Mouse (Mus musculus) limb, embryonic 13.5 days (tissue): ENCODE results near the gene Thpo. TPM values are rescaled to one million over a fixed set of nuclear protein-coding genes. Genes with fewer than 3 reads are reported as not detected.

Source experiments
- ATAC-seq: fragments of 200-750 bp; cut with Nextera tagmentation; 2 replicates; pipeline ENCODE4 v1.8.0; 2017; ENCODE audit warnings: low read depth, moderate number of reproducible peaks, moderate TSS enrichment; ENCODE audit not compliant: low FRiP score
- H3K27ac ChIP-seq: fragments of 300-500 bp; sonication (generic); 2 replicates; pipeline ENCODE4 v1.5.1; 2015; ENCODE audit warnings: inconsistent platforms, mild to moderate bottlenecking, moderate library complexity
- H3K27me3 ChIP-seq: fragments of 300-500 bp; sonication (generic); 2 replicates; pipeline ENCODE4 v1.6.1; 2015; ENCODE audit warnings: mild to moderate bottlenecking, inconsistent platforms
- H3K36me3 ChIP-seq: fragments of 300-500 bp; sonication (generic); 2 replicates; pipeline ENCODE4 v1.6.1; 2015; ENCODE audit warnings: inconsistent platforms, mild to moderate bottlenecking, moderate library complexity
- H3K4me1 ChIP-seq: fragments of 300-500 bp; sonication (generic); 2 replicates; pipeline ENCODE4 v1.6.1; 2015; ENCODE audit warnings: inconsistent platforms
- H3K4me2 ChIP-seq: fragments of 300-500 bp; sonication (generic); replicated peaks from 2 replicates; pipeline ENCODE4 v1.6.1; 2015; ENCODE audit warnings: inconsistent platforms, mild to moderate bottlenecking, moderate library complexity
- H3K4me3 ChIP-seq: fragments of 300-500 bp; sonication (generic); 2 replicates; pipeline ENCODE4 v1.5.1; 2015; ENCODE audit warnings: moderate library complexity, mild to moderate bottlenecking, inconsistent platforms
- H3K9ac ChIP-seq: fragments of 300-500 bp; sonication (generic); 2 replicates; pipeline ENCODE4 v1.6.1; 2015; ENCODE audit warnings: mild to moderate bottlenecking, inconsistent platforms
- H3K9me3 ChIP-seq: fragments of 300-500 bp; sonication (generic); 2 replicates; pipeline ENCODE4 v1.6.1; 2016; ENCODE audit warnings: inconsistent platforms
- WGBS: fragments of 180-500 bp; shearing (Covaris S2); methylation state at CpG from one replicate; pipeline ENCODE4 v1.1.7; 2015; 5-methylcytosine and 5-hydroxymethylcytosine counted together
- polyA plus RNA-seq: library from polyadenylated mRNA; unstranded; fragments of >200 nt; fragmentation: Nextera tagmentation; extraction: Ambion mirVana; gene quantifications from 2 replicates; pipeline ENCODE4 v1.2.1, GENCODE M21; 2015

The Thpo gene
- polyA plus RNA-seq, 1 experiment from 2014 or later, result 0.74 TPM

DNA sequence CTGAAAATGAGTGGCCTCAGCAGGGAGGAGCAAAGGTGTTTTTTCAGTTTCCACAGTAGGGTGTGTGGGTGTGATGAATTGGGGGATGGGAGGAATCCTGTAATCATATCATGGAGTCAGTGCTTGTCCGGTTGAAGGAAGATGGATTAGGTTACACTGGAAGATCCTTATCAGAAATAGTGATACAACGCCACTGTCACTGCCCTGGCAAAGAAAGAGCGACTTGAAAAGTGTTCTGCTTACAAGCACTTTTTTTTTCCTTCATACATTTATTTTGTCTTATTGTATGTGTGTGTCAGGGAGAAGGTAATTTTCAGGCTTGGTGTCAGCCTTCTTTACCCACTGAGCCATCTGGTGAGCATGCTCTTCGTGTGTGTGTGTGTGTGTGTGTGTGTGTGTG is 11.6 kb downstream of the Thpo start:
- no peak overlapping the region for H3K4me3 ChIP-seq
- no peak for ATAC-seq
- H3K9me3 ChIP-seq, result no peaks in the 10 kb centered on the region
- peaks cover 31% of the 10 kb centered on the region for H3K36me3 ChIP-seq
- no peak overlapping the region for H3K4me2 ChIP-seq
- WGBS, result 63% methylated on average over 4 of the region's 4 CpGs
- H3K4me1 ChIP-seq, result peaks cover 21% of the 10 kb centered on the region
- H3K27me3 ChIP-seq, result no peaks in the 10 kb centered on the region
- H3K27ac ChIP-seq, result no peak overlapping the region
- no peak overlapping the region for H3K9ac ChIP-seq

DNA sequence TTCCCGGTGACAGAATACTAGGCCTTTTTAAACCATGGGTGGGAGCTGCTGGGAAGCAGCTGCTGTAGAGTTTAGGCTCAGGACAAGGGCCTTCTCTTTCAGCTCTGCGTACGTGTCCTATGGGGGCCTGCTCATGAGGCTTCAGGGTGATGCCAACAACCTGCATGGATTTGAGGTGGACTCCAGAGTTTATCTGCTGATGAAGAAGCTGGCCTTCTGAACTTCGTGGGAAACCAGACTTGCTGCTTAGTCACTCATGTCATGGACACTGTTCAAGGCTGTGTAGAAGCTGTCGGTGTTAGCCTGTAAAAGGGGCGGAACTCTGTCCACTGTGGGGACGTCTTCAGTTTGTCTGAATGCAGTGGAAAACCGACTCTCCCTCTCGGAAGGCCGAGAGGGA is 12.5 kb downstream of the Thpo start:
- H3K9ac ChIP-seq, result no peak overlapping the region
- no peaks in the 10 kb centered on the region for H3K27me3 ChIP-seq
- no peak for ATAC-seq
- no peaks in the 10 kb centered on the region for H3K9me3 ChIP-seq
- H3K27ac ChIP-seq, result no peak overlapping the region
- peaks cover 25% of the 10 kb centered on the region for H3K4me1 ChIP-seq
- H3K36me3 ChIP-seq, result peaks cover 31% of the 10 kb centered on the region
- WGBS, result 80% methylated on average over 10 of the region's 10 CpGs
- H3K4me2 ChIP-seq, result no peak overlapping the region
- H3K4me3 ChIP-seq, result no peak overlapping the region

- ATAC-seq, result peak; percentile 9; the same call in 1 of the 2 replicates
- Histone ChIP-seq H3K27ac (peak overlapping the region; percentile 95), H3K9ac (peak overlapping the region; percentile 82), H3K36me3 (peaks cover 36% of the 10 kb centered on the region), H3K4me2 (peak overlapping the region; percentile 78), H3K9me3 (no peaks in the 10 kb centered on the region), H3K4me3 (peak overlapping the region; percentile 65), H3K4me1 (peaks cover 36% of the 10 kb centered on the region), H3K27me3 (no peaks in the 10 kb centered on the region)
- 2% methylated on average over 18 of the region's 18 CpGs for WGBS
These were observed 16.2 kb downstream of the Thpo start for GRCm38 (mm10) chr16:20717978-20718670.

GRCm38 (mm10) chr16:20717181-20717977 is 16.9 kb downstream of the Thpo start, which contains the start of the genes Polr2h and Clcn2:
Gene Polr2h, plus strand, starts transcription at chr16:20717665.
Gene Clcn2, minus strand, starts transcription at chr16:20717746.
- 0% methylated on average over 59 of the region's 62 CpGs for WGBS
- Histone ChIP-seq H3K36me3 (peaks cover 38% of the 10 kb centered on the region), H3K27ac (peak within 1 kb of the TSS; percentile 95), H3K4me1 (peaks cover 36% of the 10 kb centered on the region), H3K4me3 (peak within 1 kb of the TSS; percentile 65), H3K9me3 (no peaks in the 10 kb centered on the region), H3K27me3 (no peaks in the 10 kb centered on the region), H3K4me2 (peak within 1 kb of the TSS; percentile 78), H3K9ac (peak within 1 kb of the TSS; percentile 82)
- peak; percentile 81 for ATAC-seq

DNA sequence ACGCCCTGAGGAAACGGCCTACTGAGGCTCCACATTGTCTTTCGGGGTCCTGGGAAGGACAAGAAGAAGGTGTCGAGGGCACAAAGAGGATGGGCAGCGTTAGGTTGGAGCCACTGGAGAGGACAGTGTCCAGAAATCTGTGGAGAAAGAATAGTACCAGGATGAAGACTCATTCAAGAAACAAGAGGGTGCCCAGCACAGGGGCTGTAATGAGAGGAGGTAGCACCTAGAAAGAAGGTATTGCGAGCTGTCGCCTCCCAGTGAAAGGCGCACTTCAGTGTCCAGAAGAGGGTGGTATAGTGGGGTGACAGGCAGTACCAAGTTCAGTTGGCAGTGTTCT is 17.5 kb downstream of the Thpo start:
- H3K4me3 ChIP-seq, result peak overlapping the region; percentile 65
- H3K9me3 ChIP-seq, result no peaks in the 10 kb centered on the region
- WGBS, result under 1% methylated on average over 8 of the region's 8 CpGs
- peaks cover 38% of the 10 kb centered on the region for H3K36me3 ChIP-seq
- H3K4me2 ChIP-seq, result peak overlapping the region; percentile 78
- H3K4me1 ChIP-seq, result peaks cover 36% of the 10 kb centered on the region
- ATAC-seq, result no peak
- peak overlapping the region; percentile 82 for H3K9ac ChIP-seq
- H3K27me3 ChIP-seq, result no peaks in the 10 kb centered on the region
- peak overlapping the region; percentile 95 for H3K27ac ChIP-seq

DNA sequence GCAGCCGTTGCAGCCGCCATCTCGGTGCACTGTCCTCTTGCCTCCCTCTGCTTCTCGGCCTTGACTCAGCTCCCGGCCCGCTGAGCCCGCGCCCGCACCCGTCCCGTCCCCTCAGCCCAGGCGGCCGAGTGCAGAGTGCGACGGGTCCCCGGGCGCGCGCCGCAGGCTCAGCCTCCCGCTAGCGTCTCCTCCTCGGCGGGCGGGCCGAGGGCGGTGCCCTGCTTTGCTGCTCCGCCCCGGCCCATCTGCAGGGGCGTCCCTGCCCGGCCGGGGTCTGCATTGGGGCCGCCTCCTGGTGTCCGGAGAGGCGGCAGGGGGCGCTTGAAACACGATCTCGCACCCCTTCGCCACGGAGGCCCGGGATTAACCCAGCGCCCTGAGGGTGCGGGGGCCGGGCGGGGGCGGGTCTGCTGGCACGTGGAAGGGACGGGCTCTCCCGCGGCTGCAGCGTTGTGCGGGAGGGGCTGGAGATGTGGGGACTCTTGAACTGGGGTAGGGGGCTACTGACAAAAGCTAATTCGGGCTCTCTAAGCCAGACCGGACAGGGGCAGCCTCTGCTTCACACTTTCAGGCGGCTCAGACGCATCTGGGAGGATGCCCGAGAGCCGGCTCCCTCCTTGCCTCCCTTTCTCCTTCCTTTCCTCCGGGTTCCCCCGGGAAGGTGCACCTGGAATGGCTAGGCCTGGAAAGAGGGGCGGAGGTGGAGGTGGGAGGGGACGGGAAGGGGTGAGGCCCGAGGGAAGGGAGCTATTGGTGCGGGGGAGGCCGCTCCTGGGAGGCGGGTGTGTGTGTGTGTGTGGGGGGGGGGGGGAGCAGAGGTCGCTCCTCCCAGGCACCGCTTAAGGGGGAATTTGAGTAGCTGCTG is 18.1 kb downstream of the Thpo start:
- Histone ChIP-seq H3K4me1 (peaks cover 36% of the 10 kb centered on the region), H3K4me2 (peak overlapping the region; percentile 78), H3K4me3 (peak overlapping the region; percentile 65), H3K27ac (peak overlapping the region; percentile 95), H3K9me3 (no peaks in the 10 kb centered on the region), H3K27me3 (no peaks in the 10 kb centered on the region), H3K36me3 (peaks cover 38% of the 10 kb centered on the region), H3K9ac (peak overlapping the region; percentile 82)
- WGBS, result under 1% methylated on average over 50 of the region's 68 CpGs
- peak; percentile 89 for ATAC-seq

DNA sequence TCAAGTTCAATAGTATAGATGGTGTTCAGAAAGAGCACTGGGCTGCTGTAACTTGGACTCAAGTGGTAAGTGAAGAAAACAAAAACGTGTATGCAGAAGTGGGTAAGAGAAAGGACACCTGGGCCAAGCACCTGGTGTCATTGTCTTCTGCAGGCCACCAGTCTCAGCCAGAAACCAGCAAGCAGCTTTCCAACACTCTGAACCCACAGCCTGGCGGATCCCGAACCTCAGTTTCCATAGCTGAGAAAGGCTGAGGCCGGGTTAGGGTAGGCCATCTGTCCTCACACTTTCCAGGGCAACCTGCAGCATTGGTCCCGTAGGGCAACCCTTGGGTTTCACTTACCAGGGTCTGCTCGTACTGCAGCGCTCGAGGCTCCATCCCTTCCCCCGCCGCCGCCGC is 18.7 kb downstream of the Thpo start:
- no peak for ATAC-seq
- H3K27ac ChIP-seq, result peak overlapping the region; percentile 95
- peak overlapping the region; percentile 82 for H3K9ac ChIP-seq
- WGBS, result under 1% methylated on average over 11 of the region's 12 CpGs
- H3K36me3 ChIP-seq, result peaks cover 38% of the 10 kb centered on the region
- peak overlapping the region; percentile 78 for H3K4me2 ChIP-seq
- no peaks in the 10 kb centered on the region for H3K27me3 ChIP-seq
- peaks cover 36% of the 10 kb centered on the region for H3K4me1 ChIP-seq
- peak overlapping the region; percentile 65 for H3K4me3 ChIP-seq
- no peaks in the 10 kb centered on the region for H3K9me3 ChIP-seq

GRCm38 (mm10) chr16:20715161-20715560 is 19.1 kb downstream of the Thpo start:
- Histone ChIP-seq H3K9ac (peak overlapping the region; percentile 82), H3K4me1 (peaks cover 36% of the 10 kb centered on the region), H3K27ac (peak overlapping the region; percentile 95), H3K9me3 (no peaks in the 10 kb centered on the region), H3K36me3 (peaks cover 38% of the 10 kb centered on the region), H3K4me2 (peak overlapping the region; percentile 78), H3K4me3 (peak overlapping the region; percentile 65), H3K27me3 (no peaks in the 10 kb centered on the region)
- 71% methylated on average over 2 of the region's 2 CpGs for WGBS
- no peak for ATAC-seq

DNA sequence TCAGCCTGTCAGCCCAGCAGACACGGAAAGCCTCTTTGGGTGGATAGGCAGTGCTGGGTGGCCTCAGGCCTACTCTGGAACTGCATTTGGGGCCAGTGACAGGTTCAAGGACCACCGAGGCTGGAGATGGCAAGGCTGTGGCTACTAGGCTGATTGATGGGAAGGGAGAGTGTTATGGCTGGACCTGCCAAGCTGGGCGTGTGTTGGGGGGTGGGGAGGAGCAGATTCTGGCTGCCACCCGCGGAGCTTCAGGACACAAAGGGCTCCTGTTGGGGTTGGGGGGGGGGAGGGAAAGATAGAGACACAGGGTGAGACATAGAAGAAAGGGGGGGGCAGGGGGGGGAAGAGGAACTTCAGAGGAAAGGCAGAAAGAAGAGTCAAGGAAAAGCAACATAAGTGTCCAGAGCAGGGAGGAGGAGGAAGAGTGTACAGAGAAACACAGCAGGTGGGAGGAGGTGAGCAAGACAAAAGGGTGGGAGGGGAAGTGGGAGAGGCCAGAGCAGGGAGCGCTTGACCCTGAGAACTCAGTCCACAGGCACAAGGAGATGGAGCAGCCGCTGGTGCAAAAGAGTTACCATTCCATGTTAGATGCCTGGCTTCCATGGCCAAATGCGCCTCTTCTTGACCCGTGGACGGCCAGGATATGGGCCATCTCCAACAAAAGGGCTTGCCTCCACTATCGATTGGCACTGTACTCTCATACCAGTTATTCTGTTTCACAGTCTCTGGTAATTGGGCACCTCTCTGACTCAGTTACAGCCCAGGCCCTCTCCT is 19.8 kb downstream of the Thpo start:
- ATAC-seq, result no peak
- H3K9ac ChIP-seq, result peak overlapping the region; percentile 82; the same call in 1 of the 2 replicates

GRCm38 (mm10) chr16:20712889-20713288 is 21.4 kb downstream of the Thpo start:
- Histone ChIP-seq H3K27ac (no peak overlapping the region), H3K4me1 (peaks cover 30% of the 10 kb centered on the region), H3K9me3 (no peaks in the 10 kb centered on the region), H3K36me3 (peaks cover 57% of the 10 kb centered on the region), H3K9ac (no peak overlapping the region), H3K27me3 (no peaks in the 10 kb centered on the region), H3K4me2 (0 out of 2 replicates have a peak overlapping the region, but pooled peaks have one; percentile 78), H3K4me3 (no peak overlapping the region)
- ATAC-seq, result no peak
- WGBS, result 93% methylated on average over 7 of the region's 7 CpGs

More for the DNA sequence above, 19.8 kb downstream of the Thpo start:
- peaks cover 41% of the 10 kb centered on the region for H3K36me3 ChIP-seq
- 52% methylated on average over 11 of the region's 11 CpGs for WGBS
- H3K27me3 ChIP-seq, result no peaks in the 10 kb centered on the region
- H3K27ac ChIP-seq, result no peak overlapping the region
- peak overlapping the region; percentile 78 for H3K4me2 ChIP-seq
- no peaks in the 10 kb centered on the region for H3K9me3 ChIP-seq
- peak overlapping the region; percentile 65 for H3K4me3 ChIP-seq
- H3K4me1 ChIP-seq, result peaks cover 36% of the 10 kb centered on the region

GRCm38 (mm10) chr16:20712190-20712589 is 22.1 kb downstream of the Thpo start:
- H3K27ac ChIP-seq, result no peak overlapping the region
- H3K4me3 ChIP-seq, result no peak overlapping the region
- no peaks in the 10 kb centered on the region for H3K9me3 ChIP-seq
- no peak overlapping the region for H3K9ac ChIP-seq
- H3K4me2 ChIP-seq, result no peak overlapping the region
- no peak for ATAC-seq
- H3K27me3 ChIP-seq, result no peaks in the 10 kb centered on the region
- peaks cover 29% of the 10 kb centered on the region for H3K4me1 ChIP-seq
- 76% methylated on average over 9 of the region's 9 CpGs for WGBS
- H3K36me3 ChIP-seq, result peaks cover 64% of the 10 kb centered on the region
